Mouse (Mus musculus): ENCODE results near the gene Flnc.

GRCm38 (mm10) chr6:29449858-29450257 lies 16.8 kb downstream of the Flnc start:
- TF ChIP-seq CTCF (IDR thresholded peaks at IDR 0.05; ENCODE audit: insufficient read depth, low read length) (no peak), POLR2A (IDR thresholded peaks at IDR 0.05; ENCODE audit: borderline replicate concordance, extremely low read depth, low read depth, low read length) (no peak)
